Mouse (Mus musculus): ENCODE data around the gene 4930518I15Rik. TPM values are rescaled to one million over a fixed set of nuclear protein-coding genes. Genes with fewer than 3 reads are reported as not detected.
"Not testable (repeated sequence)": the region's sequence is repeated elsewhere in the genome, so short reads cannot be mapped to it uniquely, and the experiment has no call there.

The 4930518I15Rik gene
- total RNA-seq, 2 experiments from 2014 or later, result 3.9 to 4.9 TPM

DNA sequence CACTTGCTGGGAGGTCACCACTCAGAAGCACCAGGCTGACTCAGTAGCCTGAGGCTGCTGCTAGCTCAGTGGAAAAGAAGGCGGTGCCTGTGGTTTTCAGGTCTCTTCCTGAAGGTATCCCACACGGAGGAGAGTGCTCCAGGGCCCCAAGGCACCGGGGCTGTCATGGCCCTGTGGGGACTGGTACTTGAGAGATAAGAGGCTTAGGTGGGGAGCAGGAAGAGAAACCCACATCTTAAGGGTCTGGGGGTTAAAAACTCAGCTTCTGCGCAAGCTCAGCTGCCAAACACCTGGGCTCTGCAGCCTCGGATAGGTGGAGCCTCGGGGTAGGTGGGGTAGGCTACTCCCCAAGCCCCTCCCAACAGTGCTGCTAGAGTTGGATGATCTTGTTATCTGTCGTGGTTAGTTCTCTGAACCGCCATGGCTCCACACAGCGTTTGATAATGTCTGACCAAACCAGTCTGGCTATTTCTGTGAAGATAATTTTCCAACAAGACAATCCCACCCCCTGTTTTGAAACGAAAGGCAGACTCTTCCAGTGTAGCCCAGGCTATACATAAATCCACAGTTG lies 24.8 kb upstream of the 4930518I15Rik start:
- no peak for DNase-seq
- intact Hi-C loops (cut with DNase I), result no loop called here

DNA sequence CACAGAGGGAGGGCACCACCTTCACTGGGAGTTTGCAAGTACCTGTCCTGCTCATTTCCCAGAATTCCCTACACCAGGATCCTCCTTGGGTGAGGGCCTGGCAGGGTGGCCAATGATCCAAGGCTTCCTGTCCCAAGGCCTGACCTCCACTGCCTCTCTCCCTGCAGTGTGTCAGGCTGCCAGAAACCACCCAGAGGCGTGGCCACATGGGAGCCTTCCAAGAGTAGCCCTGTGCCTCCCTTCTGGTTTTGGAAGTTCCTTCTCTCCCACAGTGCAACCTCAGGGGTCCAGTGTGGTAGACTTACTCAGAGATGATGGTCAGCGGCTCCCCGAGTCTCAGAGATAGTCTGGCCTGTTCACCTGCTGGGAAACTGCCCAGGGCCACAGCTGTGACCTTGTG lies 21.8 kb upstream of the 4930518I15Rik start:
- no peak for DNase-seq
- intact Hi-C loops (cut with DNase I), result loop anchor here (10.0 kb wide), 1 partner anchor 215 kb away; no protein-coding TSS in a partner anchor

DNA sequence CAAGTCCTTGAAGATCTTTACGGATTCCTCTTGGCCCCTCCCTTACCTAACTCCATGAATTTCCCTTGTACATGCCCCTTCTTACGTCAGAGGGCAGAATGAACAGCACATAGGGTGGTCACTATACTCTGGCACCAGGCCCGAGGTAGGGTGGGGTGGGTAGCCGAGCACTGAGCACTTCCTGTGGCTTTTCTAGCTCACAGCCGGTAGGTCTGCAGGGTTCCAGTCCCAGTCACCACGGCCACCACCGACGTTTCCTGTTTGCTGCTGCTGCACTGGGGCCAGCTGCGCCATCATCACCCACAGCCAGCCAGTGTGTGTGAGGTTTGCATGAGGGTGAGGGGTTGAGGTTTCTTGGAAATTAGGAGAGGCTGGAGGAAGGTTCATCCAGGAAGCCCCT lies 20.0 kb upstream of the 4930518I15Rik start:
- DNase-seq, result no peak
- intact Hi-C loops (cut with DNase I), result loop anchor here (10.0 kb wide), 1 partner anchor 217 kb away; no protein-coding TSS in a partner anchor

DNA sequence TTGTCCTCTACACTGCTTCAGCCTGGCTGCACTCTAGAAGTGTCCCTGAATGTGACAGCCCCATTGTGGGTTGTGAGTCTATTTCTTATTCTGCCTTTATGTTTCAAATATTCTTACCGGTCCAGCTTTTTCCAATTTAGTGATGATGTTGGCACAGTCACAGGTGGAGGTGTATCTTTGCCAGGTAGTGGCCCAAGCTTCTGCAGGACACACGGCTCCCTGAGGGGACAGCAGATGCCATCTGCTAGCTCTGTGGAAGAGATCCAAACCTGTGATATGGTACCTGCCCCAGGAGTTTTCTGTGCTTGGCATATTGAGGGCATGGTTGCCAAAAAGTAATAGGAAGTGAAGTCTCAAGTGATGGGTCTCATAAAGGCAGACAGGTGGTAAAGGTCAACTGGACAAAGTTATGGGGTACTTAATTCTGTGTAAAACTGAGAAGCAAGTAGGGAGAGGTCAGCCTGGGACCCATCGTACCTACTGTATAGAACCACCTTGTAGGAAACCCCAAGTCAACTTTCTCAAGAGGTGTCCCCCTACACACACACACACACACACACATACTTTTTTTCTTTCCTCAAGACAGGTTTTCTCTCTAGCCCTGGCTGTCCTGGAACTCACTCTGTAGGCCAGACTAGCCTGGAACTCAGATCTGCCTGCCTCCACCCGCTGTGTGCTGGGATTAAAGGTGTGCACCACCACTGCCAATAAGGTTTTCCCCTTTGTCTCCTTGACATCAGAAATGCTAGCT lies 17.2 kb upstream of the 4930518I15Rik start:
- peak; percentile 27 for DNase-seq
- intact Hi-C loops (cut with DNase I), result loop anchor here (5.0 to 10.0 kb wide), 2 partner anchors 122 to 220 kb away; no protein-coding TSS in a partner anchor

- intact Hi-C loops (cut with DNase I), result loop anchor here (5.0 to 10.0 kb wide), 2 partner anchors 123 to 221 kb away; no protein-coding TSS in a partner anchor
- DNase-seq, result no peak
These were observed 16.5 kb upstream of the 4930518I15Rik start for GRCm38 (mm10) chr2:156874047-156874759.

GRCm38 (mm10) chr2:156873629-156874028 lies 15.9 kb upstream of the 4930518I15Rik start:
- intact Hi-C loops (cut with DNase I), result loop anchor here (5.0 to 10.0 kb wide), 2 partner anchors 124 to 221 kb away; no protein-coding TSS in a partner anchor
- peak; percentile 53 for DNase-seq

GRCm38 (mm10) chr2:156870519-156870918 lies 12.8 kb upstream of the 4930518I15Rik start:
- peak; percentile 37 for DNase-seq
- intact Hi-C loops (cut with DNase I), result loop anchor here (5.0 to 10.0 kb wide), 2 partner anchors 127 to 224 kb away; no protein-coding TSS in a partner anchor

DNA sequence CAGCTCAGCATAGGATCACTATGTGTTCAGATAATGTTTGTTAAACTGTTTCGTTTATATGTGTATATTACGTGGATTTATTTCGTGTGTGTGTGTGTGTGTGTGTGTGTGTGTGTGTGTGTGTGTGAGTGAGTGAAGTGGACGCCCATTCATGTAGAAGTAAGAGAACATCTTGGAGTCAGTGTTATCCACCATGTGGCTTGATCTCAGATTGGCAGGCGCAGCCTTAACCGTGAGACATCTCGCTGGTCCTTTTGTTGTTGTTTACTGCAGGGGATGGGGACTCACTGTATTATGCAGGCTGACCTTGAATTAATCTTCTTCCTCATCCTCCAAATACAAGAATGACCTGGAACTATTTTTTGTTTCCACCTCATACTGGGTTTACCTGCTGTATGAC lies 11.8 kb upstream of the 4930518I15Rik start:
- DNase-seq, result no peak
- intact Hi-C loops (cut with DNase I), result no loop called here

GRCm38 (mm10) chr2:156868994-156869393 lies 11.2 kb upstream of the 4930518I15Rik start:
- DNase-seq, result peak; percentile 20

DNA sequence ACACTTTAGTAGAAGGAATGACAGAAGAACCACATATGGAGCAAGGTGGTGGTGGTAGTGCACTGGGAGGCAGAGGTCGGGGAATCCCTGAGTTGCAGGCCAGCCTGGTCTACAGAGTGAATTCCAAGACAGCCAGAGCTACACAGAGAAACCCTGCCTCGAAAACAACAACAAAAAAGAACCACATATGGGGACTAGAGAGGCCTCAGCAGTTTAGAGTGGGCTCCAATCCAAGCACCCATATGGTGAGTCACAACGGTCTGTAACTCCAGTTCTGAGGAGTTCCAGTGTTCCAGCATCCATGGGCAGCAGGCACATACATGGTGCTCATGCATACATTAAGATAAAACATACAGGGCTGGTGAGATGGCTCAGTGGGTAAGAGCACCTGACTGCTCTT lies 6.7 kb upstream of the 4930518I15Rik start:
- intact Hi-C loops (cut with DNase I), result no loop called here
- peak; percentile 25 for DNase-seq

More at GRCm38 (mm10) chr2:156868994-156869393, 11.2 kb upstream of the 4930518I15Rik start:
- intact Hi-C loops (cut with DNase I), result no loop called here

- no peak for DNase-seq
- intact Hi-C loops (cut with DNase I), result no loop called here
These were observed 5.9 kb upstream of the 4930518I15Rik start for GRCm38 (mm10) chr2:156863487-156864160.

- intact Hi-C loops (cut with DNase I), result no loop called here
- DNase-seq, result peak; percentile 98
These were observed 5.2 kb upstream of the 4930518I15Rik start, which contains the start of gene Rab5if for GRCm38 (mm10) chr2:156862772-156863486. Gene Rab5if, plus strand, starts transcription at chr2:156863128.

GRCm38 (mm10) chr2:156862041-156862717 lies 4.4 kb upstream of the 4930518I15Rik start:
- intact Hi-C loops (cut with DNase I), result no loop called here
- DNase-seq, result peak; percentile 19

GRCm38 (mm10) chr2:156858671-156859070 lies 925 bp upstream of the 4930518I15Rik start:
- intact Hi-C loops (cut with DNase I), result loop anchor here (10.0 kb wide), 1 partner anchor 54 kb away; no protein-coding TSS in a partner anchor
- no peak for DNase-seq

DNA sequence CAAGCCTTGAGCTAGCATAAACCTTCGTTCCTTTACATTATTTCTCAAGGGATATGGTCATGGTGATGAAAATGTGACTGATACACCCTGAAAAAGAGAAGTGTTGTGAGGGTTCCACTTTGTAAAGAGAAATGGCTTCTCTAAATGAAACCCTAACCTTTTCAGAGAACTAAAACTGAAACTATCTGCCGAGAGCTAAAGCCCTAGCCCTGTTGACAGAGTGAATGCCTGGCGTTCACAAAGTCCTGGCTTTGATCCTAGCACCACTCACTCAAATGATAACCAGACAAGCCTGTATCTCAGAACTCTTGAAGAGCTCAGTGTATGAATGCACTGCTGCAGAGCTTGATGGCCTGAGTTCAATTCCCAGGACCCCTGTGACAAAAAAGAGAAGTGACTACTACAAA lies 358 bp downstream of the 4930518I15Rik start:
- intact Hi-C loops (cut with DNase I), result loop anchor here (10.0 kb wide), 1 partner anchor 53 kb away; no protein-coding TSS in a partner anchor
- DNase-seq, result no peak

- DNase-seq, result no peak
These were observed 1.4 kb downstream of the 4930518I15Rik start for GRCm38 (mm10) chr2:156856311-156856710.

GRCm38 (mm10) chr2:156853999-156854771 lies 3.6 kb downstream of the 4930518I15Rik start:
- intact Hi-C loops (cut with DNase I), result loop anchor here (10.0 kb wide), 1 partner anchor 49 kb away; no protein-coding TSS in a partner anchor
- DNase-seq, result peak; percentile 62

More at GRCm38 (mm10) chr2:156856311-156856710, 1.4 kb downstream of the 4930518I15Rik start:
- intact Hi-C loops (cut with DNase I), result loop anchor here (10.0 kb wide), 1 partner anchor 52 kb away; no protein-coding TSS in a partner anchor

- not testable (repeated sequence) for DNase-seq
- intact Hi-C loops (cut with DNase I), result loop anchor here (10.0 kb wide), 1 partner anchor 49 kb away; no protein-coding TSS in a partner anchor
These were observed 4.2 kb downstream of the 4930518I15Rik start for GRCm38 (mm10) chr2:156853584-156853983.
